Mouse (Mus musculus) adrenal gland, postnatal 4 days (tissue): Measurements from ENCODE around the gene Scd2. TPM values are rescaled to one million over a fixed set of nuclear protein-coding genes. Genes with fewer than 3 reads are reported as not detected.
"Not testable (repeated sequence)": the region's sequence is repeated elsewhere in the genome, so short reads cannot be mapped to it uniquely, and the experiment has no call there.

ENCODE experiments used
- DNase-seq, 2 experiments: peaks; one replicate each; pipeline ENCODE4 v3.0.0; 2021 to 2022; ENCODE audit warnings: low spot score in 2 of 2, mixed read lengths in 2 of 2
- total RNA-seq, 2 experiments: library from RNA; stranded (reverse); gene quantifications; 2 replicates each; pipeline ENCODE4 v1.2.3; 2021

The Scd2 gene
- total RNA-seq, 2 experiments from 2014 or later = 412 to 445 TPM

DNA sequence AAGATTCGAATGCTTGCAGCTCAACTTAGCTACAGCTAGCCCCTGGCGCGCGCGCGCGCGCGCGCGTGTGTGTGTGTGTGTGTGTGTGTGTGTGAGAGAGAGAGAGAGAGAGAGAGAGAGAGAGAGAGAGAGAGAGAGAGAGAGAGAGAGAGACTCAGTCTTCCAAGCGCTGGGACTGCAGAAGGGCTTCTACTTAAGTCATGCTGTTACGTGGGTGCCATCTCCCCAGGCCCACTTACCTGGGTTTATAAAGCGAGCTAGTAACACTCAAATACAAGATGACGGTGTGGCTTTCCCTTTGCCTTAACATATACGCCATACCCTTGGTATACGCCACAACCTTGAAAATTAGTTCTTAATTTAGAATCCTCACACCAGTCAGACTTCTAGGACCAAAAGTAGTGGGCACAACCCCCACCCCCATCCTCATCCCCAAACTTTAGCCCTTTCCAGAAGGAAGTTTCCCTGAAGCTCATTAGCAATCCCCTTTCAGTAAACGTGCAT, 25.9 kb upstream of the Scd2 start:
- DNase-seq = no peak

DNA sequence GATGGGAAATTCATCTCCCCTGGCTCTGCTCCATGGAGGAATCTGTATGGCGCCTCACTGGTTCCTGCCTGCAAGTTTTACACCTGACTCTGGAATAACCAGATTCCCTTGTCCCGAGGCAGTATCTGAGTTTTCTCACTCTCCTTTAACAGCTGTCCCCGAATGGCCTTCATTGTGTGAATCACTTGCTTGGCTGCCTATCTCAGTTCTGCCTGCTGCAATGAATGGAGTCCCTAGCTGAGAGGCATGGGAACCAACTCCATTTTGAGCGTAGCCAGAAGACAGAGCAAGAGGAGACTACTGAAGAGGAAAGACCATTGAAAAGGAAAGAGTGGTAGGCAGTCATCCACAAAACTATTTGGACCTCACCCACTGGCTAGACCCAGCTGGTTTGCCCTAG, 19.8 kb upstream of the Scd2 start:
- no peak for DNase-seq

DNA sequence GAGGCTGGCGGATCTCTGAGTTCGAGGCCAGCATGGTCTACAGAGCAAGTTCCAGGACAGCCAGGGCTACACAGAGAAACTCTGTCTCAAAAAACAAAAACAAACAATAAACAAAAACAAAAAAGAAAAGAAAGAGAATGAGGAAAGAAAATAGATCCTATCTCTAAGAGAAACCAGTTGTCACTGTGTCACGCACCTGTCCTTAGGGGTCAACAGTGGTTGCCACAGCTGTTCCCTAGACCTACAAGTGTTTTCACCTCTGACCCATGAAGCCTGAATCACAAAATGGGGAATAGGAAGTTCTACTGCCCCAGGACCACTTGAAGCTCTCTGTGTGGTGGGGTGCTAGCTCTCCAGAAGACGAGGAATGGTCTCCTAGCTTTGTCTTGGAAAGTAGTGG, 19.0 kb upstream of the Scd2 start:
- DNase-seq = no peak

DNA sequence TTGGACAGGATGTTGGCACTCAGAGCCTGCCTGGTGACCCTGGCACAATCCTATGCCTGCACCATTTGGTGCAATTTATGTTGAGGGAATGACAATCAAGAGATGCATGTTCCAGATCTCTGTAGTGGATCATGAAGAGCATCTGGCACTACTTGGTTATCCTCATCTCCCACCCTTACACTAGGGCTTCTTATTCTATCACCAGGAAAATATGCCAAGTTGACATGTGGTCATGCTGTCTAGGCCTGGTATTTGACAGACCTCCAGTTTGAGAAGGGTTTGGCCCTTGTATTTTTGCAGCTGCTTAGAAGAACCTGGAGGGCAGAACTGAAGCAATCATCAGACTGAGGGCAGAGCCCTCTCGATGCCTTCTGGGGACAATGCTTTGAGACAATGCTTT, 18.1 kb upstream of the Scd2 start:
- DNase-seq = no peak

DNA sequence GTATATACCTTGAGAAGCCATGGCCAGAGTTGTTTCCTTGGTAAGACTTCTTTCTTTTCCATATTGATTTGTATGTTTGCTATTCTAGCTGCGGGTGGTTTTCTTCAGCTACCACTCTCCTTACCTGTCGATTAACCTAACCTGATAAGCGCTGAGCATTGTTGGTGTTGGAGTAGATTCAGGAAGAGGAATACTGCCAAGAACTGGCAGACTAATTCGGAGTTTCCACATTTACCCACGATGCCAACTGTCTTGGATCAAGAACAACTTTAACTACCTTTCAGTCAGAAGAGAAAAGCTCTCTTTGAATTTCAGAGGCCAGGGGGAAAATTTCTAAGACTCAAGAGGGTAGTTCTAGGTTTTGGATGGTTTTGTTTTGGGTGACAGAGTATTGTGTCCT, 16.6 kb upstream of the Scd2 start:
- DNase-seq = no peak

DNA sequence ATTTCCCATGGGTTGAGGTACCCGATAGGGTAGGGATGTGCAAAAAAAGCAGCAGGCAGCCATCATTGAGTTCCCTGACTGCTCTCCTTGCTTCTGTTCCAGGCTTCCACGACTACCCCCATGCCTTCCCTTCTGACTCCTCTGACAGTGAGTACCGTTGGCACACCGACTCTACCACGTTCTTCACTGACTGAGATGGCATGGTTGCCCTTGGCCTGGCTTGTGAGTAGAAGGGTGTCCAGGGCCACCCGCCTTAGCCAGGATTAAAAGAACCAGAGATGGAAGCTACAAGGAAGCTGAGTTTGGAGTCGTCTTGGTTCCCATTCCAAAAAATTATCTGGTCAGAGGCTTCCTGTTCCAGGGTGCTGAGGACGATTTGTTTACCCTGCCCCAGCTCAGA, 15.5 kb upstream of the Scd2 start:
- no peak for DNase-seq

DNA sequence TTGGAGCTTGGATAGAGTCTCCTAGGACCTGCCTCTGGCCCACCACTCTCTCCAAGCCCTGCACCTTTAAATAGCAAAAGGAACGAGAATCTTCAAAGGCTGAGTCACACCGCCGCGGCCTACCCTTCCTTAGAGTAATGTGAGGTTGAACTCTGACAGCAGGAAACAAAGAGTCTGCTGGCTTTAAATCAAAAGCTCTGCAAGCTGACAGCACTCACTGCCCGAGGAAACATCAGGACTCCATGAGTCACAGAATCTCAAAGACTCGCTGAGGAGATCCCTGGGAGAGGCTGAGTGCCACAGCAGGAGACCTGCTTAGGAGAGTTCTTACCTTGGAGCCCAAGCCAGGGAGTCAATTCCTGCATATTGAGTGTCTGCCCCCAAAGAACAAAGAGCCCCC, 12.7 kb upstream of the Scd2 start:
- no peak for DNase-seq

DNA sequence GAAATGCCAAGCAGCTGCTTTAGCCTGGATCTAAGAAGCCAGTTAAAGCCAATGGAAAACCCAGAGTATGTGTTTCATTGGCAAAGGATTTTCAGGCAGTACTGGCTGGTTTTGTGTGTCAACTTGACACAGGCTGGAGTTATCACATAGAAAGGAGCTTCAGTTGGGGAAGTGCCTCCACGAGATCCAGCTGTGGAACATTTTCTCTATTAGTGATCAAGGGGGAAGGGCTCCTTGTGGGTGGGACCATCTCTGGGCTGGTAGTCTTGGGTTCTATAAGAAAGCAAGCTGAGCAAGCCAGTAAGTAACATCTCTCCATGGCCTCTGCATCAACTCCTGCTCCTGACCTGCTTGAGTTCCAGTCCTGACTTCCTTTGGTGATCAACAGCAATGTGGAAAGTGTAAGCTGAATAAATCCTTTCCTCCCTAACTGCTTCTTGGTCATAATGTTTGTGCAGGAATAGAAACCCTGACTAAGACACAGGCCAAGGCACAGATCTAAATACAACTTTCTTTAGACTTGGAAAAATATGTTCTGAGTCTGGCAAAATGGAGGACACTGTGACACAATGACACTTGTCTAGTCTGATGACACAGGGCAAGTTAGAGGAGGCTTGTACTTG, 11.5 kb upstream of the Scd2 start:
- not testable (repeated sequence) for DNase-seq

DNA sequence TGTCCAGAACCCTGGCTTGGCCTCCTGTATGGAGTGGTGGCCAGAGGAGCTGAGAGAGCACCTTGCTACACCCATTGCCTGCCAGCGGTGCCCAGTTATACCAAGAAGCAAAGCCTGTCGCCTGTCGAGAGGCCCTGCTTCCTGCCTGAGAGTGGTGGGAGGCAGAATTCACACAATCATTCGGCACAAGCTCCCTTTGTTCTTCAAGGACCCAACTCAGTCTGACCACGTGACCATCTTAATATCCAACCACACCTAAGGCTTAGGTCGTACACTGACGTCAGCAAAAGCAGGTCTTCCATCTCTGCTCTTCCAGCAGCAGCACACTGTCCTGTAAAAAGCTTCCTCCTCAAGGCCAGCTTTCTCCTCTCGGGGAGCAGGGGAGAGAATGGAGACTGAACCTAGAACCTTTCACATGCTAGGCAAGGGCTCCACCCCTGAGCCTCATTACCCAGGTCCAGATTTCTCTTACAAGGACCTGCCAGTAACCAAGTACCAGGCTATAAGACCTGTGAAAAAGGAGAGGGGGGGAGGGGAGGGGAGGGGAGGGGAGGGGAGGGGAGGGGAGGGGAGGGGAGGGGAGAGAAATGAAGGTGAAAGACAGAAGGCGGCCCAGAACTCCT, 10.8 kb upstream of the Scd2 start:
- DNase-seq = no peak

DNA sequence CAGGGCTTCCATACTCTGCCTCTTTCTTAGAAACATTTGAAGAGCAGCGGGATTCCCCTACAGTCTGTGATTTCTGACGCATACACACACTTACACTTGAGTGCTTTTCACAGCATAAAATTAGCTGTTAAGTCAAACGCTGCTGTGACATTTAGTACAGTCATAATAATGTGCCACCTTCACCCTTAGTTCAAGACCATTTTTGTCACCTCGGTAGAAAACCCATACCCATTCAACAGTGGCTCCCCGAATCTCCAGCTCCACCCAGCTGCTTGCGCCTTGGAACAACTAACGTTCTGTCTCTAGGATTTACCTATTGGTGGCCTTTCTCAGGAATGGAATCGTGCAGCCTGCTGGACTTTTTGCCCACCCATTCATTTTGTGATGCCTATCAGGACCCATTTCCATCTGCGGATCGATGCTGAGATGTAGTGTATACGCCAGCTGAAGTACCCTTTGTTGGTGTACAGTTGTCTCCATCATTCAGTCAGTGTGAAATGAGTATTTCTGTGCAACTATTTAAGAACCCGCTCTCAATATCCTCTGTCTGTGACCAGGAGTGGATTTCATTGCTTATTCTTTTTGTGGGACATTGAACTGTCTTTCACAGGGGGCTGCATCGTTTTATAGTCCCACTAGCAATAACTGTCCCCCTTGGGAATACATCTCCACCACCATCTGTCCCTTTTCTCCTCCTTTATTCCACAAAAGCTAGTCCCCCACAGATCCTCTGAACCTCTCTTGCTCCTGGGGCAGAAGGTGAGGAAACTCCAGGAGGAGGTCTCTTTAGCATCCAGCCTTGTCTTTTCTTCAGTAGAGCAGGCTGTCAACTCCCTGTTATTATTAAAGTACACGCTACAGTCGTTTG, 10.1 kb upstream of the Scd2 start:
- no peak for DNase-seq

DNA sequence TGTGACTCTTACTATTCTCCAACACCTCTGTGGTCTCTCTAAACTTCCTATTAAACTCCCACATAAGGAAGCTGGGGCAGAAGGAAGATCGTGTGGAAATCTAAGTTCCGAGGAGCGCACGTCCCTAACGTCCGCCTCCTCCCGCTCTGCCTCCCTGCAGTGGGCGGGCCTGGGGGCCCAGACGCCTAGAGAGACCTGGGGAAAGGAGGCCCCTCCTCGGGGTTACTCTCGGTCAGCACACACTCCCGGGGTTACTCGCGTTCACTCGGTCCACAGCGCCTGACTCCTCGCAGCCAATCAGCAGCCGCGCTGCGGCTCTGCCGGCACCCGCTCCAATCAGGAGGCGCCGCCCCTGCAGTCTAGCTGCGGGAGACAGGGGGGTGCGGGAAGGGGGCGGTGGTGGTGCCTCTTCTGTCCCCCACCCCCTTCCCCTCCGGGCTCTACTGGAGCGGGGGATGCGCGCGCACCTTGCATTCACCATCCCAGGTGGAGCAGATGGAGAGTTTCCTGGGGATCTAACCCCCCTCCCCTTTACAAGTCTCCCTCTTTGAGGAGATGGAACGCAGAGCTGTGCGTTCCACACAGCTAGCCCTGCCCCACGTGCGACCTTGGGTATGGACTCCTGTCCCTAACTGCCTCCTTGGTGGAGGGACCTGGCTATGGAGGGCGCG, 9.3 kb upstream of the Scd2 start:
- peak; percentile 74 to 85 for DNase-seq

DNA sequence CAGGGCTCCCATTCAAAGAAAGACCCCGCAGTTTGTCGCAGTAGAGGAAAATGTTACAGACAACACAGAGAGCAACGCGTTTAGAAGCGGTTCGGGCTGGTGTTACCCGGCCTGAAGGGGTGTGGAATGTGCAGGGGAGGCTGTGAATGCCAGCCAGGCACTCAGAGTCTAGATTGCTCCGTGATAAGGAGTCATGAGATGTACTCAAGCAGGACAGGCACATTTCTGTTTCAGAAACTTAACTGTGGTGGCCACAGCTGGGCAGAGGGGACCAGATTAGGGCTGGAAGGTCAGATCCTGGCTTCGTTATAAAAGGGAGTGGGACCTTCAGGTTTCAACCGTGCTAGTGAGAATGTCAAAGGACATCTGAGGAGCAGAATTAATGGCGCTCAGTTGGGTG, 8.8 kb upstream of the Scd2 start:
- no peak for DNase-seq

DNA sequence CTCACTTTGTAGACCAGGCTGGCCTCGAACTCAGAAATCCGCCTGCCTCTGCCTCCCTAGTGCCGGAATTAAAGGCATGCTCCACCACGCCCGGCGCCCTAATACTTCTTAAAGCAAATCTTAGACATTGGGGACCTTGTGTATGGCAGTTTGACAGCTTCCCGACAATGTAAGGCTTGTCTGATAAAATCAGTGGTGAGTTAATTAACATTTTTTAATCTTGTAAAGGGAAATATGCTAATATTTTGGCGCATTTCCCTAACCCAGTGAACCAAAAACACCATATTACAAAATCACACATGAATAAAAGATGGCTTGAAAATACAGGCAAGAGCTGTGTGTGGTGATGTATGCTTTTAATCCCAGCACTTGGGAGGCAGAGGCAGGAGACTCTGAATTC, 7.9 kb upstream of the Scd2 start:
- DNase-seq = no peak

DNA sequence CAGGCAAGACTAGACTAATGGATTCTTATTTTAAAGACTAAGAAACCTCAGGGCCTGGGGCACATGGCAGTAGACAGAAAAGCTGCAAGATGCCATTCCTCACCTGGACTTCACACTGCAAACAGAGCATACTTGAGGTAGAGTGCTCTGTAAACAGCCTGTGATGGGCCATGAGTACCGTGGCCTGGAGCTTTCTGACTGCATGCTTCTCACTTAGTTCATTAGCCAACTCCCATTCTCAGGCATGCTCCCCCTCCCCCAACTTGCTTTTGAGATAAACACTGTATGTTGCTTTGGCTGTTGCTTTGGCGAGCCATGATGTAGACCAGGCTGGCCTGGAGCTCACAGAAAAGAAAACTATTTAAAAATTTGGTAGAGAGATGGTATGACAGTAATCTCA, 7.4 kb upstream of the Scd2 start:
- no peak for DNase-seq

DNA sequence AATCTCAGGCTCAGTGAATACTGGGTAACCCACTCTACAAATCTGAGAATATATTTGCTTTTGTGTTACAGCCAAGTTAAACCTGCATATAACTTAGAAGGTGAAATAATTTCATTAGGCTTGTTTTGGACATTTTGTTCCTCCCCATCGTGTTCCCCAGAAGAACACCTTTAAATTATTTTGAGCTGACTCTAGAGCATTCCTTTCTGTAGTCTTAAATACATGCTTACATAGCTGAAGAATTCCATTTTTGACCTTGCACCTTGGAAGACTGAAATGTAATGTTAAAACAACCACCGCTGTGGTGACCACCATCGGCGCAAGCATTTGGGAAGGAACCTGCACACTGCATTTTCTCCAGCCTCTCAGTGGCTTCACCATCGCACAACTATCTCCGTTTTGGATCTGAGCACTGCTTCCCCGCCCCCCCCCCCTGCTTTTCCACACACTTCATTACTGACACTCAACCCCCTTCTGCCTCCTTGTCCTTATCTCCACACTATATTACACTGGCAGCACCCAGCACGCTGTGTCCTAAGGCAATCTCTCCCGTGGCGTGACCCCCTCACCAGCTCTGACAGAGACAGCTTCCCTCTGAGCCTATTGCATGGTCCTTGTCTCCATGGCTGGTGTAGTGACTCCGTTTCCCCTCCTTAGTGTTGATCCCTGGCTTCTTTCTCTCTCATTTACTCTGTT, 5.9 kb upstream of the Scd2 start:
- no peak for DNase-seq

DNA sequence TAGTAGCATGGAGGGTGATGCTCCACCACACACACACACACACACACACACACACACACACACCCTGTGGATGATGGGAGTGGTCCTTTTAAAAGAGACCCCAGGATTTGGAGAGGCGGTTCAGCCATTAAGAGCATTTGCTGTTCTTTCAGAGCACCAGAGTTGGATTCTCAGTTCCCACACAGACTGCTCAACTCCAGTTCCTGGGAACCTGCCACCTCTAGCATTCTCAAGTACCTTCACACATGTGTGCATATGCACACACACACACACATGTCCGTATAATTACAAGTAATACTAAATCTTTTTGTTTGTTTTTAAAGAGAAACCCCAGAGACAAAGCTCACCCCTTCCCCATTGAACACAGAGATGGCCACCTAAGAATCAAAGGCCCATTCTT, 1.4 kb upstream of the Scd2 start:
- DNase-seq = no peak

DNA sequence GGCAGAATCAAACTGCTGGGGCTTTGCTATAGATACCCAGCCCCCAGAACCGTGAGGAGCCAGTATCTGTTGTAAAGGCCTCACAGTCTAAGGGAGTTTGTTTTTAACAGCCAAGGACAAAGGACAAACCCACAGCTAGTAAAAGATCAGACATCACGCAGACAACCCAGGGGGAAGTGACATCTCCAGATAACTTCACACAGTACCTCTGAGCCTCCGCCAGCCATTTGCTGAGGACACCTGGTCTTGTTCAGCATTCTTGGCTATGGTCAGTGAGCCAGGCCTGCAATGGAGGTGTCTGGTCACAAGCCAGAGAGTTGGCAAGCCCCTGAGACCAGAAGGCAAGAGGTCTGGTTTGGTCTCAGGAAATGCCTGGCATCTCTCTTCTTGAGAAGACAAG, 991 bp upstream of the Scd2 start:
- no peak for DNase-seq

DNA sequence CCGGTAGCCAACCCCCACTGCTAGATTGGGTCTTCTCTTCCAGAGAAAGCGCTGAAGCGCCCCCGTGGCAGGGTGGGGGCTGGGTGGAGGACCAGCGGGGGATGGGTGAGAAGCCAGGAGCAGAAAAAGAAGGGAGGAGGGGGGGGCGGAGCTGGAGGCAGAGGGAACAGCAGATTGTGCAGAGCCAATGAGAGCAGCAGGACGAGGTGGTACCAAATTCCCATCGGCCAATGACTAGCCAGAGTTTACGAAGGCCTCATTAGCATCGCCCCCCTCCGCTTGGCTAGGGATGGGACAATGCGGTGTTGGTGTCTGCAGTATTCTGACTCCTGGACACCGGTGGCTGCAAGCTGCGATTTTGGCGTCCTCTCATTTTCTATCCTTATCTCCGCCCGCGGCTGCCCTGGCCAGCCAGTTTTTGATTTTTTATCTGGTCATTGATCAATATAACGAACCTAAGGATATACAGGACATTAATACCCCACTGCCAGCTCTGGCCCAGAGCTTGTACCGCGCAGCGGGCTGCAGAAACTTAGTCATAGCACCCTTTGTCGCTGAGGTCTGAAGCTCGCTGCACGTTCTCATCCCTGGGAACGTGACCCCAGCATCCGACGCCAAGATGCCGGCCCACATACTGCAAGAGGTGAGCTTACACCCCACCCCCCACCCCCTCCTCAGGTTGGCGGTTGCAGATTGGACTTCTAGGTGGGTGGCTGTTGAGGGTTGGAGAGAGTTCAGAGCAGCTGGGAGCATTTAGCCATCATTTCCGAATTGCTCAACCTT, 486 bp downstream of the Scd2 start:
- peak; percentile 69 to 77 for DNase-seq

DNA sequence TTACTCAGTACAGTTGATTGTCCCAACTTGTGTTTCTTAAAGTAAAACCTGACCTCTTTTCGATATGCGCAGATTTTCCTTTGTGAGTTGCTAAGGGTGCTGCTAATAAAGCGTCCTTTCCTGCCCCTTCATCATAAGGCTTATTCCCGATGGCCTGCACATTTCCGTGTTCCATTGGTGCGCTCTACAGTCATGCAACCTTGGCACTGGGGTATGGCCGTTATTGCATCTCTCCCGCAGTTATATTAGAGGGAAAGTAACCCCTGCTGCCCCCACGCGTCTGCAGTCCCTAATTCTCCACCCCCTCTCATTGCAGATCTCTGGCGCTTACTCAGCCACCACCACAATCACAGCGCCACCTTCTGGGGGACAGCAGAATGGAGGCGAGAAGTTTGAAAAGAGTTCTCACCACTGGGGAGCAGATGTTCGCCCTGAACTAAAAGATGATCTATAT, 1.1 kb downstream of the Scd2 start:
- peak; percentile 72 to 88 for DNase-seq

DNA sequence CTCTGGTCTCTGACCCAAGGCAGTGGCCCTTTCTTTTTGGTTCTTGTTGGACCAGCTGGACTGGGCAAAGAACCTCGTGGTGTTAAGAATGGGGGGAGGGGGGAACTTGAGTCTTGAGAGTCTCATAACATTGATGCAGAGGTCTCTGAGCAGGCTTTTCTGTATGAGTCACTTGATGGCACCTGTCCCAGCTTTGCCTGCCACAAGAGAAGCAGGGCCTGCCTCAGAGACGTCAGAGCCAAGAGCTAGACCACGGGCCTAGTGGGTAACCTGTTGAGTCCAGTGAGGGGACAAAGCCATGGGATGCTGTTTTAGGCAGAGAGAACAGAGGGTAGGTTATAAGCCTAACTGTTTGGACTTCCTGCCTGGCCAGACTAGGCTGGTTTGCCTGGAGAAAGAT, 1.8 kb downstream of the Scd2 start:
- no peak for DNase-seq
